Mouse (Mus musculus) limb, embryonic 12.5 days (tissue): ENCODE measurements at regions not wholly inside any gene's neighbourhood (a gene's known extent, or its start where the extent isn't known, plus 50 kb on each side); places are given as distances from the start of the nearest gene placed in this dataset.

ENCODE experiments used
- ATAC-seq: fragments of 200-750 bp; cut with Nextera tagmentation; 2 replicates; pipeline ENCODE4 v1.8.0; 2017; ENCODE audit warnings: low read depth, moderate TSS enrichment; ENCODE audit not compliant: insufficient number of reproducible peaks, insufficient read depth, low FRiP score, low TSS enrichment
- H3K27ac ChIP-seq: fragments of 300-500 bp; sonication (generic); 2 replicates; pipeline ENCODE4 v1.5.1; 2016; ENCODE audit warnings: mild to moderate bottlenecking, moderate library complexity
- H3K27me3 ChIP-seq: fragments of 300-500 bp; sonication (generic); 2 replicates; pipeline ENCODE4 v1.6.1; 2016; ENCODE audit warnings: mild to moderate bottlenecking, moderate library complexity
- H3K36me3 ChIP-seq: fragments of 300-500 bp; sonication (generic); 2 replicates; pipeline ENCODE4 v1.6.1; 2016; ENCODE audit warnings: mild to moderate bottlenecking, moderate library complexity
- H3K4me1 ChIP-seq: fragments of 300-500 bp; sonication (generic); replicated peaks from 2 replicates; pipeline ENCODE4 v1.6.1; 2016
- H3K4me2 ChIP-seq: fragments of 300-500 bp; sonication (generic); 2 replicates; pipeline ENCODE4 v1.6.1; 2016; ENCODE audit warnings: mild to moderate bottlenecking, moderate library complexity
- H3K4me3 ChIP-seq: fragments of 300-500 bp; sonication (generic); replicated peaks from 2 replicates; pipeline ENCODE4 v1.5.1; 2016; ENCODE audit warnings: mild to moderate bottlenecking
- H3K9ac ChIP-seq: fragments of 300-500 bp; sonication (generic); replicated peaks from 2 replicates; pipeline ENCODE4 v1.6.1; 2016; ENCODE audit warnings: mild to moderate bottlenecking, moderate library complexity
- H3K9me3 ChIP-seq: fragments of 300-500 bp; sonication (generic); 2 replicates; pipeline ENCODE4 v1.6.1; 2016; ENCODE audit warnings: mild to moderate bottlenecking, moderate library complexity
- WGBS: fragments of 180-500 bp; shearing (Covaris S2); methylation state at CpG from one replicate; pipeline ENCODE4 v1.1.7; 2016; 5-methylcytosine and 5-hydroxymethylcytosine counted together

DNA sequence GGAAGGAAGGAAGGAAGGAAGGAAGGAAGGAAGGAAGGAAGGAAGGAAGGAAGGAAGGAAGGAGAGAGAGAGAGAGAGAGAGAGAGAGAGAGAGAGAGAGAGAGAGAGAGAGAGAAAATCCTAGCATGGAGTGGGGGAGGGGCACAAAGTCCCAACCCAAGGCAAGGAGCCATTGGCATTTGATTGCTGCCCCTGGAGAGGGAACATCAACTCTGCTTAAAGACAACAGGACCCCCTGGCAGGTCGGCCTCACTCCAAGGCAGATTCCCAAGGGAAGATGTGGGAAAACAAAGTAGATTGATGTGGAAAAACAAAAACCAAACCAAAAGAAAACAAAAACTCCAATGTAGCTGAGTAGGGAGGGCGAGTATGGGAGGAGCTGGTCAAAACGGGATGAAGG is 49.9 kb upstream of the Fzd10 start:
- ATAC-seq = no peak
- 31% methylated on average over 3 of the region's 3 CpGs for WGBS

DNA sequence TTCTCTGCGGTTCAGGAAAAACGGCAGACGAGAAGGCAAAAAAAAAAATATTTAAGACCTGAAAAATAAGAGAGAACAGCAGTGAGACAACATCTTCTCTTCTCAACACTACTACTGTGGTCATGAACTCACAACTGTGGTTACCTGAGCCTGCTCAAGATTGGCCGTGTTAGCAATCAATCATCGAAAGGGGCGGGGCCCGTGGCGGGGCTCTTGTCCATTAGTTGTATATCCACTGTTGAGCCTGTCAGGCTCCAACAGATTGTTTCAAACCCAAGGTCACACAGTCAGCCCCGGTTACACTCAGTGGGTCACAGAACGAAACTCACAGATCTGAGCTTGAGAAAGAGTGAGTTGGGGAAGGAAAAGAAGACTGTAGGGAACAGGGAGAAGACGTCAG is 50.8 kb upstream of the Fzd10 start:
- Histone ChIP-seq H3K4me1 (peaks cover 27% of the 10 kb centered on the region), H3K4me3 (no peak overlapping the region), H3K27me3 (peaks cover 16% of the 10 kb centered on the region), H3K27ac (no peak overlapping the region), H3K9ac (no peak overlapping the region), H3K36me3 (no peaks in the 10 kb centered on the region), H3K4me2 (no peak overlapping the region), H3K9me3 (peaks cover 6% of the 10 kb centered on the region; the same call in 1 of the 2 replicates)
- WGBS = 91% methylated on average over 11 of the region's 11 CpGs
- ATAC-seq = no peak

More for the DNA sequence above, 49.9 kb upstream of the Fzd10 start:
- Histone ChIP-seq H3K9me3 (peaks cover 6% of the 10 kb centered on the region; the same call in 1 of the 2 replicates), H3K9ac (no peak overlapping the region), H3K36me3 (no peaks in the 10 kb centered on the region), H3K4me3 (no peak overlapping the region), H3K4me1 (peaks cover 27% of the 10 kb centered on the region), H3K27me3 (peaks cover 16% of the 10 kb centered on the region), H3K27ac (no peak overlapping the region), H3K4me2 (no peak overlapping the region)

DNA sequence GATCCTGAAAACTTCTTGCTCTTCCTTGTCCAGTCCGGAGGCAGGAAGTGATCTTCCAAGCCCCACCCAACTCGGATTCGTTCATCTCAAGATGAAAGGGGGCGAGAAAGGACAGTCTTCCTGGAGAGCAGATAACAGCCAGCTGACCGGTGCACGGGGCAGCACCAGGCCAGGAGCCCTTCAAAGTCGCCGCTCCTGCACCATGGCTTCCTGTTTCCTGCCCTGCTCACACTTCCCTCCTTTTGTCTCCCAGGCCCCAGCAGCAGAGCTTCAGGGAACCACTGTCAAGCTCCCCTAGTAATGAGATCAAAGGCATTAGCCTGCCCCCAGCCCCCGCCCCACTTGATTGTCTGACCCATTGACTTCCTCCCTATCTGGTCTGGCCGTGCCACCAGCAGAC is 58.6 kb upstream of the Fzd10 start:
- Histone ChIP-seq H3K4me1 (peaks cover 12% of the 10 kb centered on the region), H3K4me3 (no peak overlapping the region), H3K4me2 (peak overlapping the region; percentile 26), H3K27me3 (no peaks in the 10 kb centered on the region; the same call in 1 of the 2 replicates), H3K27ac (0 out of 2 replicates have a peak overlapping the region, but pooled peaks have one; percentile 23), H3K9me3 (no peaks in the 10 kb centered on the region), H3K9ac (0 out of 2 replicates have a peak overlapping the region, but pooled peaks have one; percentile 12), H3K36me3 (no peaks in the 10 kb centered on the region)
- ATAC-seq = peak; percentile 11; the same call in 1 of the 2 replicates
- WGBS = 8% methylated on average over 10 of the region's 10 CpGs

DNA sequence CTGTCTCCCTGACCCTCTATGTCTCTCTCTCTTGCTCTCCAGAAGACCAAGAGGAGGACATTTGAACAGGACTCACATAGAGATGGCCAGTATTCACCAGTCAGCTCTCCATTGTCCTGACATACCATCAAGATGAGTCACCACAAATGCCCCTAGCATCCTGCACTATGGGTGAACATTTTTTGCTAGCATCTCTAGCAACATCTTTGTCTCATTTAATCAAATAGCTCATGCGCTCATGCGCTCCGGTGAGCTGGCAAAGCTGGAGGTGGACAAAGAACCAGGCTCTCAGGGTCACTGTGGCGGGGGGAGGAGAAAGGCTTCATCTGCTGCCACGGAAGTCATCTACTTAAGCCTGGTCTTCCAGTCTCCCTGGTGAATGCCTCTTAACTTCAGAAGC is 62.0 kb upstream of the Fzd10 start:
- no peak overlapping the region for H3K27ac ChIP-seq
- 90% methylated on average over 5 of the region's 5 CpGs for WGBS

DNA sequence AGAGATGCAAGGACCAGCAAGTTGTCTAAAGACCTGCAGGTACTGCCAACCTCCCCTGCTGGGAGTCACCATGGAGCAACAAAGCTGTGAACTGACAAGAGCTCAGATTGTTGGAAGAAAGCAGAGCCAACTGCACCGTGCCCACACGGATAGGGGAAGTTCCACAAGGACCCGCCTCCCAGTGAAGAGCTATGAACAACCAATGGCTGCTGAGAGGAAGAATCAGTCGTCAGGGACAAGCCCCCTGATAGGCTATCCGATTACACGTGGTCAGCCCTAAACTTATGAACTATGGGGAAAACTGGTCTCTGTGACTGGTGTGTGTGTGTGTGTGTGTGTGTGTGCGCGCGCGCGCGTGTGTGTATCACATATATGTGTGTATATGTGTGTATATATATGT is 63.4 kb upstream of the Fzd10 start:
- no peak for ATAC-seq
- Histone ChIP-seq H3K9ac (no peak overlapping the region), H3K27me3 (peaks cover 4% of the 10 kb centered on the region; the same call in 1 of the 2 replicates), H3K4me1 (peaks cover 18% of the 10 kb centered on the region), H3K36me3 (no peaks in the 10 kb centered on the region), H3K27ac (no peak overlapping the region), H3K9me3 (no peaks in the 10 kb centered on the region), H3K4me2 (peak overlapping the region; percentile 53), H3K4me3 (peak overlapping the region; percentile 21)
- WGBS = 54% methylated on average over 12 of the region's 12 CpGs

More for the DNA sequence above, 62.0 kb upstream of the Fzd10 start:
- H3K4me3 ChIP-seq = no peak overlapping the region
- ATAC-seq = no peak
- H3K4me2 ChIP-seq = no peak overlapping the region
- H3K9me3 ChIP-seq = no peaks in the 10 kb centered on the region
- peaks cover 19% of the 10 kb centered on the region for H3K4me1 ChIP-seq
- no peak overlapping the region for H3K9ac ChIP-seq
- H3K36me3 ChIP-seq = no peaks in the 10 kb centered on the region
- H3K27me3 ChIP-seq = peaks cover 4% of the 10 kb centered on the region; the same call in 1 of the 2 replicates

DNA sequence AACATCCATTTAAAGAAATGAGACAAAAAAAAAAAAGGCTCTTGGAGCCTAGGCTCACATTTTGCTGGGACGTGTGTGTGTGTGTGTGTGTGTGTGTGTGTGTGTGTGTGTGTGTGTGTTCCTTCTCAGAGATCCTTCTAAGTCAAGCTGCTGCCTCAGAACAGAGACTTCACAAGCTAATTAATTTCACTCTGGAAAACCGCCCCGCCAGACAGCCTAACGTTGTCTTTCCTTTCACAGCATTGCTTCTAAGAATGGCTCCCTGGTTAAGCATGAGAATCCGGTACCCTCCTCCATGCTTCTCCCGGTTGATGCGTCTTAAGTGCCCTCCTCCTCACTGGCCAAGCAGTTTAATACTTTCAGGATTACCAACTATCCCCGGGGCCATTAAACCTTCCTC is 64.3 kb upstream of the Fzd10 start:
- Histone ChIP-seq H3K27me3 (peaks cover 4% of the 10 kb centered on the region; the same call in 1 of the 2 replicates), H3K4me3 (peak overlapping the region; percentile 21), H3K4me2 (peak overlapping the region; percentile 53), H3K4me1 (peaks cover 11% of the 10 kb centered on the region), H3K9ac (no peak overlapping the region), H3K9me3 (no peaks in the 10 kb centered on the region), H3K36me3 (no peaks in the 10 kb centered on the region), H3K27ac (peak overlapping the region; percentile 13; the same call in 1 of the 2 replicates)
- ATAC-seq = no peak
- 10% methylated on average over 8 of the region's 8 CpGs for WGBS

DNA sequence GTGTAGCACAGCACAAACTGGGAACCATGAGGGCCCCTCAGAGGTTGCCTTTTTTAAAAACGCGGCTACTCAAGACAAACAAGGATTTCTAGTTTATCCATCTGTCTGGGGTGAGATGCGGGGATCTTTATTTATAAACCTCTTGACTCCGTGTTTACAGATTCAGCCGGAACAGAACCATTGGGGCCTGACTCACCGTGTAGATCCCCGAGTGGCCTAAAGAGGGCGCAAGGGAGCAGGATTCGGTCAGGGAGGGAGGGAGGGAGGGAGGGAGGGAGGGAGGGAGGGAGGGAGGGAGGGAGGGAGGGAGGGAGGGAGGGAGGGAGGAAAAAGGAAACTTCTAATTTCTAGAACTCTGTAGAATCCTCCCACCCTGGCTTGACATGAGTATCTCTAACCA is 73.4 kb upstream of the Fzd10 start:
- H3K4me1 ChIP-seq = peaks cover 14% of the 10 kb centered on the region
- ATAC-seq = no peak
- H3K27ac ChIP-seq = no peak overlapping the region
- H3K4me3 ChIP-seq = no peak overlapping the region
- H3K9ac ChIP-seq = no peak overlapping the region
- H3K9me3 ChIP-seq = no peaks in the 10 kb centered on the region
- H3K4me2 ChIP-seq = no peak overlapping the region
- WGBS = 49% methylated on average over 7 of the region's 9 CpGs
- H3K36me3 ChIP-seq = no peaks in the 10 kb centered on the region
- H3K27me3 ChIP-seq = no peaks in the 10 kb centered on the region; the same call in 1 of the 2 replicates

DNA sequence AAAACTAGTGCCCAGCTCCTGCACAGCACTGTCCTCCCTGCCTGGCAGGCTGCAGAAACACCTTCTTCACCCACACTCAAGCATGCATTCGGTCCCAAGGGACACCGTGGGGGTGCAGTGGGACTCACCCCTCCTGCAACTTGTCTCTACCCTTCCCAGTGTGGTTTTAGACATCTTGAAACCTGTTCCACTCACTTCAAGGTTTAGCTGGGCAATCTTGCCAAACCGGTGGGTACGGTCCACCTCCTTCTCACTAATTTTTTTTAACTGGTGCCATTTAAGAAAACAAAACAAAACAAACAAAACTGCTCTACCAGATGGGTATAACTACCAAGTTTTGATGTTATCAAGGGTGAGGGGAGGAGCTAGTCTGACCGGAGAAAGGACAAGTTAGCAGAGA is 74.2 kb upstream of the Fzd10 start:
- Histone ChIP-seq H3K27ac (no peak overlapping the region), H3K9me3 (no peaks in the 10 kb centered on the region), H3K36me3 (no peaks in the 10 kb centered on the region), H3K27me3 (no peaks in the 10 kb centered on the region; the same call in 1 of the 2 replicates), H3K4me1 (peaks cover 14% of the 10 kb centered on the region), H3K9ac (no peak overlapping the region), H3K4me3 (no peak overlapping the region), H3K4me2 (no peak overlapping the region)
- 70% methylated on average over 5 of the region's 5 CpGs for WGBS
- no peak for ATAC-seq

- Histone ChIP-seq H3K27ac (no peak overlapping the region), H3K27me3 (peaks cover 6% of the 10 kb centered on the region), H3K4me1 (peaks cover 14% of the 10 kb centered on the region), H3K9me3 (no peaks in the 10 kb centered on the region), H3K36me3 (no peaks in the 10 kb centered on the region), H3K4me3 (no peak overlapping the region), H3K9ac (peak overlapping the region; percentile 45; the same call in 1 of the 2 replicates), H3K4me2 (peak overlapping the region; percentile 27; the same call in 1 of the 2 replicates)
- 14% methylated on average over 26 of the region's 26 CpGs for WGBS
- ATAC-seq = 0 out of 2 replicates have a peak, but pooled peaks have one; percentile 23
These were observed 76.0 kb upstream of the Fzd10 start for GRCm38 (mm10) chr5:128524377-128525280.

GRCm38 (mm10) chr5:128522667-128523066 is 78.0 kb upstream of the Fzd10 start:
- H3K4me2 ChIP-seq = no peak overlapping the region
- no peaks in the 10 kb centered on the region for H3K36me3 ChIP-seq
- peaks cover 24% of the 10 kb centered on the region for H3K27me3 ChIP-seq
- WGBS = 30% methylated on average over 5 of the region's 5 CpGs
- H3K27ac ChIP-seq = no peak overlapping the region
- ATAC-seq = no peak; the same call in 1 of the 2 replicates
- no peak overlapping the region for H3K9ac ChIP-seq
- peaks cover 14% of the 10 kb centered on the region for H3K4me1 ChIP-seq
- H3K4me3 ChIP-seq = no peak overlapping the region
- H3K9me3 ChIP-seq = no peaks in the 10 kb centered on the region

GRCm38 (mm10) chr5:128517336-128517735 is 83.3 kb upstream of the Fzd10 start:
- no peak overlapping the region for H3K4me2 ChIP-seq
- no peak for ATAC-seq
- WGBS = 48% methylated on average over 8 of the region's 8 CpGs

More at GRCm38 (mm10) chr5:128517336-128517735, 83.3 kb upstream of the Fzd10 start:
- H3K36me3 ChIP-seq = no peaks in the 10 kb centered on the region
- H3K4me3 ChIP-seq = no peak overlapping the region
- peaks cover 34% of the 10 kb centered on the region for H3K27me3 ChIP-seq
- H3K9me3 ChIP-seq = no peaks in the 10 kb centered on the region
- H3K4me1 ChIP-seq = 0 out of 2 replicates have a peak, but pooled peaks cover under 1% of the 10 kb centered on the region
- no peak overlapping the region for H3K27ac ChIP-seq
- no peak overlapping the region for H3K9ac ChIP-seq
